Mouse (Mus musculus): ENCODE measurements around the gene Tspan18.

- no peak for TF ChIP-seq CTCF (IDR thresholded peaks at IDR 0.05; ENCODE audit: extremely low read depth, insufficient read length, insufficient replicate concordance, low read depth, low read length)
- no peak for TF ChIP-seq POLR2A (IDR thresholded peaks at IDR 0.05; ENCODE audit: low read depth, low read length)
Observed at GRCm38 (mm10) chr2:93380680-93381089, 46.4 kb upstream of the Tspan18 start.
